Mouse (Mus musculus) heart, adult 9 months (tissue): ENCODE measurements around the gene Rnf135.
A peak's percentile ranks its signal among the peaks of the same experiment; 100 is the strongest.
"Not testable (repeated sequence)": the region's sequence is repeated elsewhere in the genome, so short reads cannot be mapped to it uniquely, and the experiment has no call there.

Experiments
- DNase-seq, 2 experiments: peaks; one replicate each; pipeline ENCODE4 v3.0.0; 2022; ENCODE audit warnings: low spot score in 2 of 2

Rnf135 gene

GRCm38 (mm10) chr11:80202296-80202695, 18.6 kb downstream of the Rnf135 start:
- no peak for DNase-seq

- no peak for DNase-seq
Observed at GRCm38 (mm10) chr11:80204037-80204436, 20.4 kb downstream of the Rnf135 start.

- no peak for DNase-seq
Observed at GRCm38 (mm10) chr11:80204941-80205340, 21.3 kb downstream of the Rnf135 start.

- no peak for DNase-seq
Observed at GRCm38 (mm10) chr11:80208465-80208859, 24.8 kb downstream of the Rnf135 start.

GRCm38 (mm10) chr11:80208860-80209800, 25.5 kb downstream of the Rnf135 start, which contains the start of gene Rhot1:
Gene Rhot1, plus strand, starts transcription at chr11:80209019.
- DNase-seq: peak; percentile 90 to 95

GRCm38 (mm10) chr11:80210321-80210720, 26.7 kb downstream of the Rnf135 start:
- DNase-seq: no peak

- DNase-seq: no peak
Observed at GRCm38 (mm10) chr11:80212282-80212681, 28.6 kb downstream of the Rnf135 start.

- DNase-seq: no peak
Observed at GRCm38 (mm10) chr11:80215291-80215690, 31.6 kb downstream of the Rnf135 start.

- DNase-seq: peak in 1 of 2 experiments; percentile 10
Observed at GRCm38 (mm10) chr11:80218657-80219293, 35.1 kb downstream of the Rnf135 start.

- not testable (repeated sequence) for DNase-seq
Observed at GRCm38 (mm10) chr11:80230066-80230465, 46.4 kb downstream of the Rnf135 start.

- no peak for DNase-seq
Observed at GRCm38 (mm10) chr11:80237278-80237677, 53.6 kb downstream of the Rnf135 start.

- no peak for DNase-seq
Observed at GRCm38 (mm10) chr11:80238306-80238705, 54.7 kb downstream of the Rnf135 start.

GRCm38 (mm10) chr11:80247026-80247425, 63.4 kb downstream of the Rnf135 start:
- DNase-seq: no peak

- no peak for DNase-seq
Observed at GRCm38 (mm10) chr11:80248531-80248930, 64.9 kb downstream of the Rnf135 start.
